Mouse (Mus musculus) kidney, adult 2 months (tissue): ENCODE results near the gene Luzp1.

Experiments used
- CTCF ChIP-seq: fragments of 200-500 bp; conservative IDR thresholded peaks from 2 replicates; pipeline ENCODE4 v1.5.1; 2011; ENCODE audit warnings: low read depth, mild to moderate bottlenecking, control low read depth, low read length, moderate library complexity, mixed read lengths; ENCODE audit not compliant: insufficient read depth, insufficient read length
- POLR2A ChIP-seq: fragments of 200-500 bp; IDR thresholded peaks from one replicate; pipeline ENCODE4 v1.6.1; 2011; ENCODE audit warnings: low read depth, low read length, control low read depth

DNA sequence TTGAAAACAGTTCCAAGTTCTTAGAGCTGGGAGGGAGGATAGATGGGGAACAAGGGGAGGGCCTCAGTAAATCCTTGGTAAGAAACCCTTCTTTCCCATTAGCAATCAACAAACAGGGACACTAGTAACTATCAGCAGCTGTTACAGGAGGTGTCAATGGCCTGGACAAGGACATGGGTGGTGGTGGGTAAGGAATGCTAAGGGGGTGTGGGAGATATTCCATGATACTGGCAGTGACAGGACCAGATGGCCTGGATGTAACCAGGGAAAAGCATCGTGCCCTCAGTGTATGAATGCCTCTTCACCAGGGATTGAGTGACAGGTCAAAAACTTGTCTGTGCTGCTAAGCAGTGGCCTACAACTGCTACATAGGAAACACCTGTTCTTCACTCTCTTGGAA is 83.5 kb downstream of the Luzp1 start:
- no peak for TF ChIP-seq POLR2A
- TF ChIP-seq CTCF = no peak
